Mouse (Mus musculus): ENCODE measurements around the gene Tap2. TPM values are rescaled to one million over a fixed set of nuclear protein-coding genes. Genes with fewer than 3 reads are reported as not detected.

Gene Tap2
- 0.55 and 1.1 TPM in 2 replicates for polyA plus RNA-seq (2014; fragmentation: Nextera tagmentation; extraction: Ambion mirVana)

DNA sequence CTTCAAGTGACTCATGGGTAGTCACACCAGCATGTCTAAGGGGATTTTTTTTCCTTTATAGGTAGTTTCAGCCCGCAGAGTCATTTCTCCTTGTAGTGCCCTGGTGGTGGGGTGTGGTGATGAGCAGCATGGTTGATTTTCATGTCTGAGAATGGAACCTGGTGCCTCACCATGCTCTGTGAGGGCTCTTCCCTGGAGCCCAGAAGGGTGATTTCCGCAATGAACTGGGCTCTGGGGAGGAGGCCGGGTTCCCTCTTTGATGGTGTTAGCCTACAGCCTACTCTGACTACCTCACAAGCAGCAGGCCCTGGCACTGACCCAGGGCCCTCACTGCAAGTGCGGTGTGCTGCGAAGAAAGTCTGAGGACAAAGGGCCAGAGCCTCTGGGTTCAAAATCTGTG lies at the start of gene Tap2:
TSS of gene Tap2 (plus strand) at position 84 of the 400 bp plus-strand sequence.
- Histone ChIP-seq H3K27ac (replicated peaks; ENCODE audit: low read depth, low read length) (no peak within 1 kb of the TSS), H3K4me1 (ENCODE audit: control insufficient read depth, insufficient read depth, low read length) (no peaks in the 10 kb centered on the region), H3K9ac (ENCODE audit: low read length) (peak within 1 kb of the TSS; percentile 56), H3K27me3 (ENCODE audit: control insufficient read depth, insufficient read depth, low read length) (peaks cover 38% of the 10 kb centered on the region), H3K4me2 (ENCODE audit: low read depth, severe bottlenecking) (peak within 1 kb of the TSS; percentile 61), H3K4me3 (ENCODE audit: low read depth, low read length) (peak within 1 kb of the TSS; percentile 57), H3K9me3 (ENCODE audit: control insufficient read depth, low read length) (no peaks in the 10 kb centered on the region), H3K36me3 (ENCODE audit: control insufficient read depth, insufficient read depth, low read length) (no peaks in the 10 kb centered on the region)
- DNase-seq (ENCODE audit: low spot score) (no peak), ATAC-seq (ENCODE audit: insufficient number of reproducible peaks, low FRiP score, low TSS enrichment, low read depth) (no peak)
- 58% methylated on average over 5 of the region's 5 CpGs for WGBS

DNA sequence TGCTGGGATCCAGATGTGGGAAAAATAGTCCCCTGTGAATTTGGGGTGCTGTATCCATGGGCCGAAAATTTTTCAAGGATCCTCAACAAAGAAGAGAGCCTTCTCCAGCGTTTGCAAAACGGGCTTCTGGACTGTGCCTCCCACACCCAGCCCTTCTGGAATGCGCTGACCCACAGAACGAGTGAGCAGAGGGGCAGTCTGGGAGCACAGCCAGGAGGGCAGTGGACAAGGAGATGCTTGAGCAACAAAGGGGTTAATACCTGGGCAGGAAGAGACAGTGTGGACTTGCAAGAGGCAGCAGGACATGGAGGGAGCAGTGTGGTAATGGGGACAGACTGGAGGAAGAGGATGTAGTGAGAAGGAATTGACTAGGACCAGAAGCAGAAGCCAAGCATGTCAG lies 47.8 kb upstream of the Tap2 start:
- no peaks in the 10 kb centered on the region for H3K4me1 ChIP-seq (ENCODE audit: control insufficient read depth, insufficient read depth, low read length)
- DNase-seq (ENCODE audit: low spot score) (no peak), ATAC-seq (ENCODE audit: insufficient number of reproducible peaks, low FRiP score, low TSS enrichment, low read depth) (no peak)
- H3K9ac ChIP-seq (ENCODE audit: low read length), result no peak overlapping the region
- no peaks in the 10 kb centered on the region for H3K27me3 ChIP-seq (ENCODE audit: control insufficient read depth, insufficient read depth, low read length)
- H3K4me3 ChIP-seq (ENCODE audit: low read depth, low read length), result no peak overlapping the region
- no peak overlapping the region for H3K27ac ChIP-seq (replicated peaks; ENCODE audit: low read depth, low read length)
- H3K36me3 ChIP-seq (ENCODE audit: control insufficient read depth, insufficient read depth, low read length), result no peaks in the 10 kb centered on the region
- 56% methylated on average over 5 of the region's 5 CpGs for WGBS
- H3K4me2 ChIP-seq (ENCODE audit: low read depth, severe bottlenecking), result no peak overlapping the region
- H3K9me3 ChIP-seq (ENCODE audit: control insufficient read depth, low read length), result no peaks in the 10 kb centered on the region

DNA sequence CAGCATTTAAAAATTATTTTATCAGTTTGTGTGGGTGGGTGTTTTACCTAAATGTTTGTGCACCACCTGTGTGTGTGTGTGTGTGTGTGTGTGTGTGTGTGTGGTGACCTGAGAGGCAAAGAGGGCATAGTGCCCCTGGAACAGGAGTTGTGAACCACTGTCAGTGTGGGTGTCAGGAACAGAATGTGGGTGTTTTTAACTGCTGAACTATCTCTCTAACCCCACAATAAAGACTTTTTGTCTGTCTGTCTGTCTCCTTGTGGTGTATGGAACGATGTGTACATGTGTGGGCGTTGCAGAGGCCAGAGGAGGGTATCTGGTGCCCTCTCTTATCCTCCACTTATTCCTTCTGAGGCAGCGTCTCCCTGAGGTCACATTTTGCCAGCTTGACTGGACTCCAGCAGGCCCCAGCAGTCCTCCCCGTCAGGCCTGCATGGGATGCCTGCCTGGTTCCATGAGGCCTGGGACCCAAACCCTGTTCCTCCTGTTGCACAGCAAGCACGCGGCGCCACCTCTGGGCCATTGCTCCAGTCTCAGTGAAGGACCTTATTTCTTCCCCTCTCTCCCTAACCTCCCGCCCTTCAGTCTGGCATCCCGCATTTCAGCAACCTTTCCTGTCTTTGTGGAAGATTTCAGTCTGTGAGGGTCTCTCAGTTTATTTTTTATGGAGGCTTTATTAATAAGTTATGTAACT lies 39.0 kb upstream of the Tap2 start:
- H3K27me3 ChIP-seq (ENCODE audit: control insufficient read depth, insufficient read depth, low read length), result peaks cover 3% of the 10 kb centered on the region; the same call in 1 of the 2 replicates
- H3K4me2 ChIP-seq (ENCODE audit: low read depth, severe bottlenecking), result no peak overlapping the region
- no peak overlapping the region for H3K27ac ChIP-seq (replicated peaks; ENCODE audit: low read depth, low read length)
- ATAC-seq (ENCODE audit: insufficient number of reproducible peaks, low FRiP score, low TSS enrichment, low read depth) (no peak), DNase-seq (ENCODE audit: low spot score) (peak; percentile 29)
- no peaks in the 10 kb centered on the region for H3K36me3 ChIP-seq (ENCODE audit: control insufficient read depth, insufficient read depth, low read length)
- H3K9ac ChIP-seq (ENCODE audit: low read length), result no peak overlapping the region
- 47% methylated on average over 9 of the region's 9 CpGs for WGBS
- no peak overlapping the region for H3K4me3 ChIP-seq (ENCODE audit: low read depth, low read length)
- no peaks in the 10 kb centered on the region; the same call in 1 of the 2 replicates for H3K9me3 ChIP-seq (ENCODE audit: control insufficient read depth, low read length)
- H3K4me1 ChIP-seq (ENCODE audit: control insufficient read depth, insufficient read depth, low read length), result no peaks in the 10 kb centered on the region

DNA sequence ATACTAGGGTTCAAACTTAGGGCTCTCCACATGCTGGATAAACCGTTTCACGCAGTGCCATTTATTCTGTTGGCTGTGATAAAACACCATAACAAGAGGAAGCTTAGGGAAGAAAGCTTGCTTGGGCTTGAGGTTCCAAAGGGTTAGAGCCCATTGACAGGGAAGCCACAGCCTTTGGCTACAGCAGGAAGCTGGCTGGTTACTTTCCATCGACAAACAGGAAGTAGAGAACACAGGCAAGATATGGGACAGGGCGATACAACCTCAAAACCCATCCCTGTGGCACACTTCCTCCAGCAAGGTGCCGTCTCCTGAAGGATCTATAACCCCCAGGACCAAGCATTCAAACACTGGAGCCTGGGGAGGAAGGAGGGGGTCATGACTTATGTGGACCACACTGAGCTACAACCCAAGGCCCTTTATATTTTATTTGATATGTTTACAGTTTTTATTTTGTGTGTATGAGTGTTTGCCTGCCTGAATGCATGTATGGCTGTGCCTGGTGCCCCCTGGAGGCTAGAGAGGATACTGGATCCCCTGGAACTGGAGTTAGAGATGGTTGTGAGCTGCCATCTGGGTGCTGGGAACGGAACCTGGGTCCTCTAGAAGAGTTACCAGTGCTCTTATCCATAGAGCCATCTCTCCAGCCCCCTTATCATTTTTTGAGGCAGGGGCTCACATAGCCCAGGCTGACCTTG lies 38.1 kb upstream of the Tap2 start:
- H3K27me3 ChIP-seq (ENCODE audit: control insufficient read depth, insufficient read depth, low read length), result peaks cover 3% of the 10 kb centered on the region; the same call in 1 of the 2 replicates
- no peak overlapping the region for H3K4me2 ChIP-seq (ENCODE audit: low read depth, severe bottlenecking)
- no peaks in the 10 kb centered on the region; the same call in 1 of the 2 replicates for H3K9me3 ChIP-seq (ENCODE audit: control insufficient read depth, low read length)
- no peak overlapping the region for H3K27ac ChIP-seq (replicated peaks; ENCODE audit: low read depth, low read length)
- H3K4me1 ChIP-seq (ENCODE audit: control insufficient read depth, insufficient read depth, low read length), result no peaks in the 10 kb centered on the region
- H3K4me3 ChIP-seq (ENCODE audit: low read depth, low read length), result no peak overlapping the region
- 80% methylated on average over 6 of the region's 6 CpGs for WGBS
- H3K9ac ChIP-seq (ENCODE audit: low read length), result no peak overlapping the region
- no peaks in the 10 kb centered on the region for H3K36me3 ChIP-seq (ENCODE audit: control insufficient read depth, insufficient read depth, low read length)
- ATAC-seq (ENCODE audit: insufficient number of reproducible peaks, low FRiP score, low TSS enrichment, low read depth) (no peak), DNase-seq (ENCODE audit: low spot score) (no peak)

DNA sequence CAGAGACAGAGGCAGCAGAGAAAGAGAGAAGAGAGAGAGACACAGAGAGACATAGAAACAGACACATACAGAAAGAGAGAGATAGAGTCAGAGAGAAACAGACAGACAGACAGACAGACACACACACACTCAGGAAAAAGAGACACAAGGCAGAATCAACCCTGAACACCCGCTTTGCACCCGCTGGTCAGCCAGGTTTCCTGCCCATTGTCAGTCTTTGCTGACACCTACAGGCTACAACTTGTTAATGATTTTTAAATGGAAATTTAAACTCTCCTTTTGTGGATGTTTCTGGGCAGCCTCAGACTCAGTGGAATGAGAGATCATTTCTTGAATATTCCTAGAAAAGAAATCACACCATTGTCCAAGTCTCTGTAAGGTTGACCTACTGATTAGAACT lies 34.0 kb upstream of the Tap2 start:
- H3K9me3 ChIP-seq (ENCODE audit: control insufficient read depth, low read length), result no peaks in the 10 kb centered on the region
- no peak overlapping the region for H3K4me2 ChIP-seq (ENCODE audit: low read depth, severe bottlenecking)
- no peak overlapping the region for H3K9ac ChIP-seq (ENCODE audit: low read length)
- H3K27me3 ChIP-seq (ENCODE audit: control insufficient read depth, insufficient read depth, low read length), result peaks cover 3% of the 10 kb centered on the region; the same call in 1 of the 2 replicates
- ATAC-seq (ENCODE audit: insufficient number of reproducible peaks, low FRiP score, low TSS enrichment, low read depth), result no peak
- H3K4me3 ChIP-seq (ENCODE audit: low read depth, low read length), result no peak overlapping the region
- peak; percentile 45 for DNase-seq (ENCODE audit: low spot score)
- H3K4me1 ChIP-seq (ENCODE audit: control insufficient read depth, insufficient read depth, low read length), result no peaks in the 10 kb centered on the region
- WGBS, result 0% methylated on average over 2 of the region's 2 CpGs
- no peaks in the 10 kb centered on the region for H3K36me3 ChIP-seq (ENCODE audit: control insufficient read depth, insufficient read depth, low read length)
- H3K27ac ChIP-seq (replicated peaks; ENCODE audit: low read depth, low read length), result no peak overlapping the region

DNA sequence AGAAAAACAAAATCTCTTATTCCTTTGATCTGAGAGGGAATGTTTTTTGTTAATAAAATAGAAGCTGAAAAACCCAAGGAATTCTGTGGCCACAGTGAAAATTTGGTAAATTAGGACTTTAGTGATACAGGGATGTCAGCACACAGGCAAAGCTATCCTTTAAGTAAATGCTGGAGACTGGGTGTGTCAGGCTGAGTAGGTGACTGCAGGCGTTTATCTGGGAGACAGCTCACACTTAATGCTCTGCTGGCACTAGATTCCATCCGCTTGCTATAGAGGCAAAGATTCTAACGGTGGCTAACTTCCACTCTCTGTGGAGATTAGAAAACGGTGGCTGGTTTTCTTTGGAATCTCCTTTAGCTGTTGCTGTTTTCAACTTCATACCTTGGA lies 32.8 kb upstream of the Tap2 start:
- H3K4me2 ChIP-seq (ENCODE audit: low read depth, severe bottlenecking), result no peak overlapping the region

DNA sequence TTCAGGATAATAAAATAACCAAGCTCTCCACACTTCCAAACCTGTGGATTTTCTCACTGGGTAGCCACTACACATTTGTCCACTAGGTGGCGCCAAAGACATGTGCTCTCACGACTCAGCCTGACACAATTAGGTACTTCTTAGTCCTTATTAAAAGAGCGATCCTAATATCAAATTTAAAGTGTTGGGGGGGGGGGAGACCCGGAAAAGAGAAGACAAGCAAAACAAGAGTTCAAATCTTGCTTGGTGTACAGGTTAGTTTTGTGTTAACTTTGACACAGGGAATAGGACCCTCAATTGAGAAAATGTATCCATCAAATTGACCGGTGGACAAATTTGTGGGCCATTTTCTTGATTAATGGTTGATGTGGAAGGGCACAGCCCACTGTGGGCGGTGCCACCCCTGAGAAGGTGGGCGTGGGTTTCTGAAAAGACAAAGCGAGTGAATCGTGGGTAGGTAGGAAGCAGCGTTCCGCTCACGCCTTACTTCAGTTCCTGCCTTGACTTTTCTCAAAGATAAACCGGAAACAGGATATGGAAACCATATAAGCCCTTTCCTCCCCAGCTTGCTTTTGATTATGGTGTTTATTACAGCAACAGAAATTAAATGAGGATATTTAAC lies 32.3 kb upstream of the Tap2 start:
- no peaks in the 10 kb centered on the region for H3K9me3 ChIP-seq (ENCODE audit: control insufficient read depth, low read length)
- H3K4me2 ChIP-seq (ENCODE audit: low read depth, severe bottlenecking), result no peak overlapping the region
- no peak overlapping the region for H3K4me3 ChIP-seq (ENCODE audit: low read depth, low read length)
- WGBS, result 42% methylated on average over 13 of the region's 13 CpGs
- H3K27ac ChIP-seq (replicated peaks; ENCODE audit: low read depth, low read length), result no peak overlapping the region
- DNase-seq (ENCODE audit: low spot score), result peak; percentile 86
- ATAC-seq (ENCODE audit: insufficient number of reproducible peaks, low FRiP score, low TSS enrichment, low read depth), result no peak
- H3K27me3 ChIP-seq (ENCODE audit: control insufficient read depth, insufficient read depth, low read length), result peaks cover 3% of the 10 kb centered on the region; the same call in 1 of the 2 replicates
- H3K4me1 ChIP-seq (ENCODE audit: control insufficient read depth, insufficient read depth, low read length), result no peaks in the 10 kb centered on the region
- H3K36me3 ChIP-seq (ENCODE audit: control insufficient read depth, insufficient read depth, low read length), result no peaks in the 10 kb centered on the region
- H3K9ac ChIP-seq (ENCODE audit: low read length), result no peak overlapping the region

More for the DNA sequence above, 32.8 kb upstream of the Tap2 start:
- H3K4me3 ChIP-seq (ENCODE audit: low read depth, low read length), result no peak overlapping the region
- H3K27ac ChIP-seq (replicated peaks; ENCODE audit: low read depth, low read length), result no peak overlapping the region
- no peak overlapping the region for H3K9ac ChIP-seq (ENCODE audit: low read length)
- H3K27me3 ChIP-seq (ENCODE audit: control insufficient read depth, insufficient read depth, low read length), result peaks cover 3% of the 10 kb centered on the region; the same call in 1 of the 2 replicates
- no peak for ATAC-seq (ENCODE audit: insufficient number of reproducible peaks, low FRiP score, low TSS enrichment, low read depth)
- 26% methylated on average over 4 of the region's 4 CpGs for WGBS
- no peaks in the 10 kb centered on the region for H3K4me1 ChIP-seq (ENCODE audit: control insufficient read depth, insufficient read depth, low read length)
- H3K36me3 ChIP-seq (ENCODE audit: control insufficient read depth, insufficient read depth, low read length), result no peaks in the 10 kb centered on the region
- no peak for DNase-seq (ENCODE audit: low spot score)
- no peaks in the 10 kb centered on the region for H3K9me3 ChIP-seq (ENCODE audit: control insufficient read depth, low read length)

DNA sequence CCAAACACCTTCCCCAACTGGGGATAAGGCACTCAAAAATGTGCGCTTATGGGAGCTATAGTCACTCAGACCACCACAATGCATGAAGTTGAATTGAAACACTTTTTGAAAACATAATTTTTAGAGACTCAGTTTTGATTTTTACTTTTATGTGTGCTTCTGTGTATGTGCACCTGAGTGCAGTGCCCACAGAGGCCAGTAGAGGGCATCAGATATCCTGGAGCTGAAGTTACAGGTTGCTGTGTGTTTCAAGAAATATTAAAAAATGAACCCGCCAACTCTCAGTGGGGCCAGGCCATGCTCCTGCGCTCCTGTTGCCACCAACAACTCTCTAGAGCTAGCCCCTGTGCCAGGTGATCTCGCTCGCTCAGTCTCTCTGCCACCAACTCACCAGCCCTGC lies 30.8 kb upstream of the Tap2 start:
- ATAC-seq (ENCODE audit: insufficient number of reproducible peaks, low FRiP score, low TSS enrichment, low read depth) (no peak), DNase-seq (ENCODE audit: low spot score) (no peak)
- Histone ChIP-seq H3K36me3 (ENCODE audit: control insufficient read depth, insufficient read depth, low read length) (no peaks in the 10 kb centered on the region), H3K27ac (replicated peaks; ENCODE audit: low read depth, low read length) (no peak overlapping the region), H3K4me1 (ENCODE audit: control insufficient read depth, insufficient read depth, low read length) (no peaks in the 10 kb centered on the region), H3K9ac (ENCODE audit: low read length) (no peak overlapping the region), H3K4me3 (ENCODE audit: low read depth, low read length) (no peak overlapping the region), H3K9me3 (ENCODE audit: control insufficient read depth, low read length) (no peaks in the 10 kb centered on the region), H3K27me3 (ENCODE audit: control insufficient read depth, insufficient read depth, low read length) (peaks cover 3% of the 10 kb centered on the region; the same call in 1 of the 2 replicates), H3K4me2 (ENCODE audit: low read depth, severe bottlenecking) (no peak overlapping the region)
- 95% methylated on average over 5 of the region's 5 CpGs for WGBS

Data from limb, embryonic 11.5 days (tissue).